Mouse (Mus musculus): ENCODE results near the gene Hnrnpab. TPM values are rescaled to one million over a fixed set of nuclear protein-coding genes. Genes with fewer than 3 reads are reported as not detected.

Gene Hnrnpab
- 331 and 402 TPM in 2 replicates for polyA plus RNA-seq (2012; rRNA removed)

DNA sequence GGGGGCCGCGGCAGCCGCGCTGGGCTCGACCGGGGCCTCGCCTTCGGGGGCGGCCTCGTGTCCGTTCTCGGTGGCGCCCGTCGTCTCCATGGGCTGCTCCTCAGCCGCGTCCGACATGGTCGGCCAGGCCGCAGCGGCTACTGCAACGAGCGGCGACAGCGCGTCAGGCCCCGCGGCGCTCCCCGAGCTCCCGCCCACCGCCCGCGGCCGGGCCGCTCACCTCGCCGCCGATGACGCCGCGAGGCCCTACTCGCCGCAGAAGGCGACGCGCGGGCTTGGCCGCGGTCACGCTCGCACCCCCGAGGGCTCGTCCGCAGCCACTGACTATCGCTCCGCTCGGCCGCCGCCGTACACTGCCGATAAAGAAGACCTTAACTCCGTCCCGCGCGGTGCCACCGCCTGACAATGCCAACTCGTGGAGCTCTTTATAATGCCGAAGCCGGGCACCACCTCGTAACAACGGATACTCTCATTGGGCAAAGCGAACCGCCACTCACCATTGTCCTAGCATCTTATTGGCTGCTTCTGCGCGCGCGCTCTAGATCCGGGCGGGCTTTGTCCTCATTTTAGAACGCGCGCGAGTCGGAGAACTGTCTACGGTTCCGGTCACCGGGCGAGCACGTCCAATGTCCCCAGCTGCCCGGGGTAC lies at the start of gene Hnrnpab:
TSS of gene Hnrnpab (minus strand) at position 401 of the 649 bp plus-strand sequence.

GRCm38 (mm10) chr11:51650691-51651515 lies 44.3 kb upstream of the Hnrnpab start, which contains the start of the genes N4bp3 and D930048N14Rik:
Gene N4bp3, minus strand, starts transcription at chr11:51650842.
Gene D930048N14Rik, plus strand, starts transcription at chr11:51650954.

DNA sequence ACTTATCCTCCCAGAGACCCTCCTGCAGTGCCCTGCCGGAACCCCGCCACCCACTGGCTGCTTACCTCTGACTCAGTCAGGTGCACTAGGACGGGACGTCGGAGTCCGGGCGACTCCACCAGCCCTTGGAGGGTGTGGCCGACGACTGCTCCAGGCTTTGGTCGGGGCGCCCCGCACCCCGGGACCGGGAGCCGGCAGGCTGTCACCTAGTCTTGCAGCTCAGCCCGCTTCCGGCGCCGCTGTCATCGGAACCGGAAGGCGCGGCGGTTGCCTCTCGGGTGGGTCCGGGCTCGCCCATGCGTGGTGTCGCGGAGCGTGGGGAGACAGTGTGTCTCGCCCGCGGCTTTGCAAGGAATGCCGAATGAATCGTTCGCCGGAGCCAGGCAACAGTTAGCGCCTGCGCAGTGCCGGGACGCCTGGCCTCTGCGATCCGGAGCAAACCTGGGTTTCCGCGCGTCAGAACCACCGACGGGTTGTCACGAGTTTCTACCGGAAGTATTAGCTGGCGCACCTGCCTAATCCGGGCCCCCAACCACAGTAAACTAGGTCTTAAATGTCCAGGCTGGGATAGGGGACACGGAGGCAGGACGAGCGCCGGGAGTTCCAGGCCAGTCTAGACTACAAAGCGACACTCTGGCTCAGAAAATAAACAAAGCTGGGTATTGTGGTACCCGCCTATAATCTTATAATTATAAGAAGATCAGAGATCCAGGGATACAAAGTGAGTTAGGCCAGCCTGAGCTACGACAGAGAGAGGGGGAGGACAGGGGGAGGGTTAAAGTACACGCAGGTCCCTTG lies 29.1 kb upstream of the Hnrnpab start, which contains the start of gene Rmnd5b:
TSS of gene Rmnd5b (minus strand) at position 372 of the 798 bp plus-strand sequence.

DNA sequence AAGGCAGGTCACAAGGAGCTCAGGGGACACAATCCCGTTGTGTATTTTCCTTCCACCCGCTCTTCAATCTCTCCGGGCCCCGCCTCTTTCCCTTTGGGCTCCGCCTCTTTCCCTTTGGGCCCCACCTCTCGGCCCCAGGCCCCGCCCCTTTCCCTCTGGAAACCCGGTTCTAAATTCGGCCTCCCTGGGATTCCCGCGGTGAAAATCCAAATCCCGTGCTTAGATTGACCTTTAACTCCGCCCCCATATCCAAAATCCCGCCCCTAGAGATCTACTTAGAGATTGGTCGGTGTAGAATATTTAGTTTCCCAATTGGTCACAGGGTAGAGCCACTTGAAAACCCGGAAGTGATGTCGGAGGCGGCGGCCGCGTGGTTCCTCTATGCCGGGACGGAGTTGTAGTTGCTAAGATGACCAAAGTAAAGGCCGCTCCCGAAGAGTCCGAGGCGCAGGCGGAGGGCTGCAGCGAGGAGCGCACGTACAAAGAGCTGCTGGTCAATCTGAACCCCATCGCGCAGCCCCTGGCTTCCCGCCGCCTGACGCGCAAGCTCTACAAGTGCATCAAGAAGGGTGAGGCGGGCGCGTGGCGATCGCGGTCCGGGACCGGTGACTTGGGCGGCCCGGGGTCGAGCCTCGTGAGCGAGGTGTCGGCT lies 12.9 kb upstream of the Hnrnpab start, which contains the start of gene Nhp2:
TSS of gene Nhp2 (plus strand) at position 327 of the 652 bp plus-strand sequence.

DNA sequence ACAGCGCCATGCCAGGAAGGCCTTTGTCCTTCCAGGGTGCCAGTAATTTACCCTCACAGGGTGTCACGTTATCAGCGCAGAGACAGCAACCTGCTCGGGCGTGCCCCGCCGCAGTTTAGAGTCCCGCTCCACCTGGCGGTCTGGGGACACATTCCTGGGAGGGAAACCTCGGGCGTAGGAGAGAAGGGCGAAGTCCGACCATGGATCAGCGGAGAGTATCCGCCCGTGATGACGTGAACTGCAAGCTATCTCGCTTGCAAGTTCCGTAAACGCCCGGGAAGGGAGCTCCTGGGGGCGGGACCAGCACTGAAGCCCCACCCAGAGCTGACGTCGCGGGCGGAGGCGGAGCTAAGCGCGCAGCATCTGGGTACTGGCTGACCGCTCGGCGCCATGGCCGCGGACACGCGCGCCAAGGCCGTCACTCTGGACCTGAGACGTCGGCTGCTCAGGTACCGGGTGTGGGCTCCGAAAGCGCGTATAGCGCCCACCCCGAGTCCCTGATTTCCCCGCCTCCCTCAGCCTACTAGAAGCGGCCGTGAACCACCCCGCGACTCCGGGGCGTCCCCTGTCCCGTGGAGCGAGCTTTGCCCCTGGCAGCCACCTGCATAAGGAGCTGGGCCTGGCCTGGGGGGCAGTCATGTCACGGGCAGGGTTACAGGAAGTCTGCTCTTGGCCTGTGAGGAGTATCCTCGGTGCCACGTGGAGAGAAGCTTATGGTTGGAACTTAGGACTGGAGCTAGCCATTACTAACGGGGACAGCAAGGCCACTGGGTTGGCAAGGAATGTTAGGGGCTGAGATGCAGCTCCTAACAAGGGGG lies 22.0 kb downstream of the Hnrnpab start, which contains the start of gene Phykpl:
TSS of gene Phykpl (plus strand) at position 327 of the 818 bp plus-strand sequence.

Other genes with a start within 250 kb of the Hnrnpab start
- gene Phykpl, start 22.1 kb downstream of the Hnrnpab start, polyA plus RNA-seq (2012; rRNA removed) = 20.8 and 25.7 TPM in 2 replicates
- gene Nhp2, start 12.9 kb upstream of the Hnrnpab start, polyA plus RNA-seq (2012; rRNA removed) = 39.7 and 44.1 TPM in 2 replicates
- gene Rmnd5b, start 29.0 kb upstream of the Hnrnpab start, polyA plus RNA-seq (2012; rRNA removed) = 69.8 and 84.0 TPM in 2 replicates
- gene N4bp3, start 44.0 kb upstream of the Hnrnpab start, polyA plus RNA-seq (2012; rRNA removed) = 9.2 and 13.6 TPM in 2 replicates
- 7.1 and 8.8 TPM in 2 replicates for gene D930048N14Rik, start 44.1 kb upstream of the Hnrnpab start, polyA plus RNA-seq (2012; rRNA removed)
- 8.6 and 8.8 TPM in 2 replicates for gene 0610009B22Rik, start 82.0 kb upstream of the Hnrnpab start, polyA plus RNA-seq (2012; rRNA removed)
- gene Sec24a, start 156.8 kb upstream of the Hnrnpab start, polyA plus RNA-seq (2012; rRNA removed) = 20.5 and 23.7 TPM in 2 replicates
- 11.0 and 13.1 TPM in 2 replicates for gene Sar1b, start 156.8 kb upstream of the Hnrnpab start, polyA plus RNA-seq (2012; rRNA removed)

All from colon, adult 2 months (tissue).